Mouse (Mus musculus) Patski (cell line): ENCODE data around the gene Ccdc69. TPM values are rescaled to one million over a fixed set of nuclear protein-coding genes. Genes with fewer than 3 reads are reported as not detected.
A peak's percentile ranks its signal among the peaks of the same experiment; 100 is the strongest.

Experiments
- ATAC-seq: fragments of 100-300 bp; one replicate; pipeline ENCODE4 v1.8.0; 2021
- CTCF ChIA-PET: fragments of 350-600 bp; sonication (Branson Sonifier 250); formaldehyde crosslinking; loops from one replicate; lab custom pipeline; 2022; ENCODE audit warnings: inconsistent platforms; lab: Charles Lee
- POLR2A ChIA-PET: fragments of 350-600 bp; sonication (Branson Sonifier 250); formaldehyde crosslinking; loops from one replicate; lab custom pipeline; 2022; ENCODE audit warnings: antibody characterized with exemption, inconsistent platforms; lab: Charles Lee
- DNase-seq: peaks from one replicate; pipeline ENCODE4 v3.0.0-alpha.2; 2011; ENCODE audit warnings: low read depth, low spot score
- H3K27me3 ChIP-seq: fragments of 371-371 bp; one replicate; pipeline ENCODE4 v1.5.1; 2021
- CTCF ChIP-seq: fragments of 100-300 bp; IDR thresholded peaks from one replicate; pipeline ENCODE4 v1.5.1; 2021
- in situ Hi-C: fragments of 300-500 bp; cut with MboI; formaldehyde crosslinking; loops from 3 replicates; pipeline ENCODE4 v1.11.1; 2018; ENCODE audit warnings: low pct_unique_long_range_greater_than_20kb, mixed read lengths
- polyA plus RNA-seq: library from polyadenylated mRNA; unstranded; gene quantifications from one replicate; pipeline ENCODE4 v1.2.3, GENCODE M21; 2021

The Ccdc69 gene
- polyA plus RNA-seq, 1 experiment from 2014 or later: not detected

DNA sequence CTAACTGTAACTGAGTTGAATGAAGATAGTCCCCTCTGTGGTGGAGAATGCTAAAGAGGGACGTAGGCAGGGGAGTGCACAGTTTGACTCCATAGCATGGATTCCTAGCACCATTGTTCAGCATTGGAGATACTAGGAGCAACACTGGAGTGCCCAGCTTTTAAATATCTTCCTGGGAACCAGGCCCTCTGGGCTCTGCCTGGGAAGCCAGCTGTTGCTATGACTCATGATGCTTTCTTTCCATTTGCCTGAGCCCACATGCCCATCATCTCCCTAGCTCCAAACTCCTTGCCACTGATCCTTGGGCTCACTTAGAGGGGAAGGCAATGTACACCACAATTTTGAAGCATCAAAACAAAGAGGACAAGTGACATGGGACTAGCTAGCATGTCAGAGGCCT, 61.2 kb downstream of the Ccdc69 start:
- DNase-seq (no peak), ATAC-seq (peak; percentile 69)
- no peak for TF ChIP-seq CTCF
- CTCF ChIA-PET: interaction anchor here (1.6 kb wide), 1 partner anchor 26 kb away, joined by 3 read pairs; no protein-coding TSS in a partner anchor
- H3K27me3 ChIP-seq: no peaks in the 10 kb centered on the region
- in situ Hi-C loops: no loop called here
- POLR2A ChIA-PET: interaction anchor here (1.0 to 1.2 kb wide), 2 partner anchors 12 to 16 kb away, joined by 3 to 4 read pairs; no protein-coding TSS in a partner anchor

- H3K27me3 ChIP-seq: no peaks in the 10 kb centered on the region
- DNase-seq (no peak), ATAC-seq (no peak)
- in situ Hi-C loops: no loop called here
- ChIA-PET POLR2A (no interaction called here), CTCF (interaction anchor here (1.6 kb wide), 1 partner anchor 25 kb away, joined by 3 read pairs; no protein-coding TSS in a partner anchor)
- no peak for TF ChIP-seq CTCF
Observed at GRCm38 (mm10) chr11:55015831-55016241, 62.1 kb downstream of the Ccdc69 start.

GRCm38 (mm10) chr11:55015264-55015663, 62.7 kb downstream of the Ccdc69 start:
- no peak for DNase-seq

DNA sequence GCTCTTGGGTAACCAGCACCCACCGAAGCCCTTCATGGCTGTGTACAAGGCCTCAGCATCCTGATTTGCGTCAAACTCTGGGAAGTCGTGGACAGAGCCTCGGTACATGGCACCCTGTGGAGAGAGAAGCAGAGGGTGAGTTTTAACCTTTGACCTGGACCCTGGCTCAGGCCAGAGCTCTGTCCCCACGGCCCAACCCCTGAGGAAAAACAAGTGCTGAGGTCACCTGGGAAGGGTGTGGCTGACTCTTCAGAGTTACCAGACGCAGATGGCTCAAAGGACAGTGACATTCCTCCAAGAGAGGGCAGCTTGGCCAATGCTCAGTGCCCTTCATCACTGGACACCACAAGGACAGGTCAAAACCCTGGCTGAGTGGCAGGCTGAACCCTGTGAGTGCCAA, 64.1 kb downstream of the Ccdc69 start:
- no peak for ATAC-seq
- CTCF ChIA-PET: interaction anchor here (1.4 to 1.5 kb wide), 3 partner anchors 13 to 19 kb away, joined by 3 to 7 read pairs (median 4); partner anchors contain the start of gene Anxa6

More at GRCm38 (mm10) chr11:55015264-55015663, 62.7 kb downstream of the Ccdc69 start:
- CTCF ChIA-PET: interaction anchor here (1.1 to 1.6 kb wide), 3 partner anchors 14 to 25 kb away, joined by 3 to 5 read pairs (median 3); no protein-coding TSS in a partner anchor
- POLR2A ChIA-PET: interaction anchor here (1.0 to 1.3 kb wide), 2 partner anchors 11 to 14 kb away, joined by 3 read pairs; no protein-coding TSS in a partner anchor
- in situ Hi-C loops: no loop called here
- TF ChIP-seq CTCF: no peak
- no peak for ATAC-seq
- H3K27me3 ChIP-seq: no peaks in the 10 kb centered on the region

GRCm38 (mm10) chr11:55012551-55013521, 65.1 kb downstream of the Ccdc69 start:
- no peaks in the 10 kb centered on the region for H3K27me3 ChIP-seq
- no peak for TF ChIP-seq CTCF
- DNase-seq (no peak), ATAC-seq (peak; percentile 63)
- in situ Hi-C loops: no loop called here
- ChIA-PET POLR2A (interaction anchor here (0.7 to 1.0 kb wide), 4 partner anchors 10 to 20 kb away, joined by 3 to 4 read pairs (median 4); partner anchors contain the start of gene Anxa6), CTCF (interaction anchor here (0.8 to 1.8 kb wide), 8 partner anchors 10 to 35 kb away, joined by 3 to 7 read pairs (median 4); partner anchors contain the start of gene Anxa6)

More for the DNA sequence above, 64.1 kb downstream of the Ccdc69 start:
- H3K27me3 ChIP-seq: no peaks in the 10 kb centered on the region
- no peak for DNase-seq
- POLR2A ChIA-PET: interaction anchor here (0.7 kb wide), 1 partner anchor 9 kb away, joined by 4 read pairs; no protein-coding TSS in a partner anchor
- in situ Hi-C loops: no loop called here
- no peak for TF ChIP-seq CTCF

GRCm38 (mm10) chr11:55011440-55011839, 66.5 kb downstream of the Ccdc69 start:
- H3K27me3 ChIP-seq: no peaks in the 10 kb centered on the region
- CTCF ChIA-PET: interaction anchor here (1.8 kb wide), 1 partner anchor 36 kb away, joined by 5 read pairs; no protein-coding TSS in a partner anchor
- POLR2A ChIA-PET: no interaction called here
- no peak for TF ChIP-seq CTCF
- ATAC-seq (no peak), DNase-seq (no peak)
- in situ Hi-C loops: no loop called here

GRCm38 (mm10) chr11:55008230-55008629, 69.7 kb downstream of the Ccdc69 start:
- ATAC-seq (no peak), DNase-seq (no peak)
- H3K27me3 ChIP-seq: no peaks in the 10 kb centered on the region
- in situ Hi-C loops: no loop called here
- TF ChIP-seq CTCF: no peak
- POLR2A ChIA-PET: no interaction called here
- CTCF ChIA-PET: no interaction called here

GRCm38 (mm10) chr11:55005684-55006083, 72.2 kb downstream of the Ccdc69 start:
- no peak for ATAC-seq
- no peak for TF ChIP-seq CTCF
- in situ Hi-C loops: no loop called here
- DNase-seq: no peak
- ChIA-PET POLR2A (no interaction called here), CTCF (interaction anchor here (1.4 kb wide), 1 partner anchor 61 kb away, joined by 3 read pairs; no protein-coding TSS in a partner anchor)
- no peaks in the 10 kb centered on the region for H3K27me3 ChIP-seq

DNA sequence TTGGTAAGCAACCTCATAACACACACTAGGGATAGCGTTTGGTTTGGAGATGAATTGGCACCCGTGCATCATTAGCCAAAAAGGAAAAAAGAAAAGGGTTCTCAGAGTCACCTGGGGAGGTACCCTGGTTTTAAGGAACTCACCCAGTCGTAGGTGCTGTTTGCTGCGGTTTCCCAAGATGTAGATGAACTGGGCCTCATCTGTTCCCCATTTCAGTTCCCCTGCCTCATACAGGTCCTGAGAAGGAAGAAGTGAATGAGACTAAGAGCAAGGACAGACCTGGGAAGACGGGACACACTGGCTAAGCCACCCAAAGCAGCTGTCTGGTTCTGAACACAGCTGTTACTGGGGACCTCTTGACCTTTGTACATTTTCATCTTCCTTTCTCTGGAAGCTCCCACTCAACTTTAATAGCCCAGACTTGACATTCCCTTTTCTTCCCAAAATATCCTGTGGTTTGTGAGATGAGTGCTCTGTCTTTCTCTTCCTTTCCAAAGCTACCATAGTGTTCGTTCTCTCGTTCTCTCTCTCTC, 72.9 kb downstream of the Ccdc69 start:
- ATAC-seq: no peak
- in situ Hi-C loops: loop anchor here (5.0 kb wide), 2 partner anchors 37 to 152 kb away; no protein-coding TSS in a partner anchor
- H3K27me3 ChIP-seq: no peaks in the 10 kb centered on the region
- ChIA-PET CTCF (interaction anchor here (1.4 kb wide), 1 partner anchor 62 kb away, joined by 3 read pairs; no protein-coding TSS in a partner anchor), POLR2A (interaction anchor here (0.7 kb wide), 1 partner anchor 257 kb away, joined by 4 read pairs; no protein-coding TSS in a partner anchor)
- no peak for TF ChIP-seq CTCF
- DNase-seq: no peak

Other genes with a start within 250 kb of the Ccdc69 start
- gene Lyrm7, start 217.2 kb downstream of the Ccdc69 start, polyA plus RNA-seq: 16.3 TPM
- gene Hint1, start 211.7 kb downstream of the Ccdc69 start, polyA plus RNA-seq: 815 TPM
- gene Gpx3, start 175.7 kb downstream of the Ccdc69 start, polyA plus RNA-seq: 1,215 TPM
- 53.2 TPM for gene Tnip1, start 115.2 kb downstream of the Ccdc69 start, polyA plus RNA-seq
- 333 TPM for gene Anxa6, start 44.7 kb downstream of the Ccdc69 start, polyA plus RNA-seq
- gene Gm2a, start 20.0 kb upstream of the Ccdc69 start, polyA plus RNA-seq: 51.9 TPM
- gene Slc36a3, start 73.6 kb upstream of the Ccdc69 start, polyA plus RNA-seq: not detected
- 0.12 TPM for gene Slc36a2, start 106.9 kb upstream of the Ccdc69 start, polyA plus RNA-seq
- gene Slc36a1, start 126.2 kb upstream of the Ccdc69 start, polyA plus RNA-seq: 17.5 TPM